Mouse (Mus musculus) ovary, postnatal 10 days (tissue): ENCODE results near the gene Rspo1.

Experiments used
- DNase-seq: peaks from one replicate; pipeline ENCODE4 v3.0.0; 2022; ENCODE audit warnings: low spot score

Rspo1 gene

DNA sequence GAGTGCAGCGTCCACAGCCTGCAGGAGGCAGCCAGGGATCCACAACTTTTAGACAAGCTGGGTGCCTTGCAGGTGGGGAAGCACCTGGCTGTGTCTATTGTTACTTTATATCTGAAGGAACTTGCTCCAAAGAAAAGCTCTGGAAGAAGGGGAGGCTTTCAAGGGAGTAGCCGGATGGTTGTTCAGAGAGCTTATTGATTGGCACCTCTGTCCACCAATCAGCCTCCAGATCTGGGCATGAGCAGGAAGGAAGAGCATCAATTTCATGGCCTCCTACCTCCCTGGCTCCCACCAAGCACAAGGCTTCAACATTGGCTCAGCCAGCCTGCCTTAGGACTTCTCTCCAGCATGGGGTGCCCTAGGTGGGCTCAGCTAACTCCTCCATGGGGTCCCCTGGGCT is 12.9 kb upstream of the Rspo1 start:
- DNase-seq, result no peak

DNA sequence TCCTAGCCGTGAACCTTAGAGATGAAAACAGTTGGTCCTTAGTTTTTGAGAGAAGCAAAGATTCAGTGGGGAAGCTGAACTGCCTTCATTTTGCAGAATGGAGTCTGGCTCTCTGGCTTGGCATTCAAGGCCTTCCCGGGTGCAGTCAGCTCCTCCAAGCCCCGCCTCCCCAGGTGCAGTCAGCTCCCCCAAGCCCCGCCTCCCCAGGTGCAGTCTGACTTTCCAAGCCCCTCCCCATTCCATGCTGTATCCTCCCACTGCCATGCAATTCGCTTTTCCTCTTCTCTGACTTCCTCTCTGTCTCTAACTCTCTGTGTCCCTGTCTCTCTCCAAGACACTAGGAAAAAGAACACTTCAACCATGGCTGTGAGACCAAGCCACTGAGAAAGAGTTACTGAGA is 8.0 kb upstream of the Rspo1 start:
- DNase-seq, result no peak

DNA sequence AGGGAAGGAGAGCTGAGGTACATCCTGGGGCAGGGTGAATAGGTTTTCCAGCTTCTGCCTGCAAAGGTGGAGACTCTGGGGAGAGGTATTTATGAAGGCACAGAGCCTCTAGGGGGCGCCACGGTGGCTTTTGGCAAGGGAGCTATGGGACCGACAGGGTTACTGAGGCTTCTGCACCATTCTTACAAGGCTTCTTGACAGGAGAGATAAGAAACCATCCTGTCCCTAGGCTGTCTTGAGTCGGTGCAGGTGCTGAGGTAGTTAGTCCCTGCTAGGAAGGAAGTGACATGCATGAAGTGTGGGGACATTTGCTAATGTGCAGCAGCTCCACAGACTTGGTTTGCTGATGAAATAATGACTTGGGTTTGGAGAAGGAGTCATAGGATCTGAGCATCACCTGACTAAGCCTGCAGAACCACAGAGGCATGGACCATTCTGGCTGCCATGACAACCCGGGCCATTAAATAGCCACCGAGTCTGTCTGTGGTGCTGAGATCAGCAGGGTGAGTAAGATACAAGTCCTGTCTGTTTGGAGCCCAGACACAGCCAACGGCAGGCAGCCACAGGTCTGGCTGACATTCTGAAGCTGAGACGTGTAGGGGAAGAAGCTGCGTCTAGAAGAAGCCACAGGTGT is 2.2 kb upstream of the Rspo1 start:
- no peak for DNase-seq

DNA sequence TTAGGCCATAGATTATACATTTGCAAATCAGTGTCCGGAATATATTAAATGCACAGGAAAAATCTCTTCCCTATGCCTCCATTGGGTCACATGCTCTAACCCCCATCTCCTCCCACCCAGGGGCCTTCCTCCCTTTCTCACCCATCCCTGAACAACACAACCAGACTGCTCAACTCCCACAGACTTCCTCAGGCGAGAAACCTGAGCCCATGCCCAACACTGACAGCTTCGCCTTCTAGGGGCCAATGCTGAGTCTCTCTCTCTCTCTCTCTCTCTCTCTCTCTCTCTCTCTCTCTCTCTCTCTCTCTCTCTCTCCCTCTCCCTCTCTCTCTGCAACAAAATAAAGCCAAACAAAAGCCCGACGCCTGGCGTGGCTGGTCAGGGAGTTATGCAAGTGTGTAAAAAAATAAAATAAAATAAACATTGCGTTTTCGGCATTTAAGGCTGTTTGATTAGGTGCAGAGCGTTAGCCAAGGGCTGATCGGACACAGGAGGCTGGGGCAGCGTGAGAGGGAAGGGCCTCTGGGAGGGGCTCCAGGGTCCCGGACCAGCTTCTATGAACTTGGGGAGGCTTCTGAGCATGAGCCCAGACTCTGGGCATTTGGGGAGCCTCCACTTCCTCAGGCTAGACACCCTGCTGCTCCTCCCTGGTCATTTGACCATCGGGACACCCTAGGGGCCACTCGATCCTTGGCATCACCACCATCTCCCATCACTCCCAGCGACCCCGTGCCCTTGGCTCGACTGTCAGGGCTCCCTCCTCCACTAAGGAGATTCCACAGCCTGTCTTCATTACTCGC is 1.2 kb upstream of the Rspo1 start:
- DNase-seq, result no peak

DNA sequence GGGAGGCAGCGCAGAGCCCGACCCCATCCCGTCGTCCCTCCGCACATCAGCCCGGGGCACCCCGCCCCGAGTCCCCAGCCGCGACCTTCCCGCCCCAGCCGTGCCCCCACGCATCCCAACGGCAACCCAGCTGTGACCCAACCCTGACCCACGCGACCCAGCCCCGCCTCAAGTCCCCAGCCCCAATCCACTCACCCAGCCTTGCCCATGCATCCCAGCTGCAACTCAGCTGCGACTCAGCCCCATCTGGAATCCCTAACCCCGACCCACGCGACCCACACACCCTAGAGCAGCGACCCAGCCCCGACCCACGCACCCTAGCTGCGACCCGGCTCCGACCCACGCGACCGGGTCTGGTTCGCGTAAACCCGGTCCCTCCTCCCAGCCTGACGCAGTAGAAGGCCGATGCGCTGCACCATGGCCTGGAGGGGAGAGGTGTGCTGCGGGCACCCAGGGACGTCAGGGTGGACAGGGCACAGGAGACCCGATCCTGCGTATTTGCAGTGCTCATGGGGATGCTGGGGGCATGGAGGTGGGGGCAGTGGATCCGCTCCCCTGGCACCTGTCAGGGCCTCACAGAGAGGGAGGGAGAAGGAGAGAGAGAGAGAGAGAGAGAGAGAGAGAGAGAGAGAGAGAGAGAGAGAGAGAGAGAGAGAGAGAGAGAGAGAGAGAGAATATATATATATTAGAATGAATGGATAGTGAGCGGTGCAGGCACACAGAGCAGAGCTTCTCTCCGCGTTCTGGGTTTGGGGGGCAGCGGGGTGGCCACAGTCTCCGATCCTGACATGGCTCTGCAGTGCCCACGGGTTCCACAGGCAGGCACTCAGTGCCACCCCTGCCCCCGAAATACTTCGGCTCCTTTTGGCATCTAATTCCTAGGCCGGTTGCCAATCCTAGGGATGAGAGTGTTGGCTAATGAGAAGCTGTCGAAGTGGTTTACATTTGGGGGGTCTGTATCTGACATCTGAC is 795 bp downstream of the Rspo1 start:
- DNase-seq, result no peak

DNA sequence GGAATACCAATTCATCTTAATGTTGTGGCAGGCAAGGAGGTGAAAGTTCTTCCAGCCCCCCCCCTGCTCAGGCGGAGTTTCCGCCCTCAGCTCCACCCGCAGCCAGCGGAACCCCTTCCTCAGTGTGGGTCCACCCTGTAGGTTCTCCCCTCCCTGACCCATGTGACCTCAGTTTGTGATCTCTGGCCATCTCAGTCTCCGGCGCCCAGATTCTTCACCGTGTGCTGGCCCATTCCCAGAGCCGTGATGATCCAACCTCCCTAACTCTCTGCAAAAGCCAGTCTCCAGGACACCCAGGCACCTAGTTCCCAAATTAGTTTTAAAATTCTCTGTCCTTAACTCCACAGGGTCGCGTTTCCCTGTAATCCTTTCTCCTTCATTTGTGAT is 1.5 kb downstream of the Rspo1 start:
- DNase-seq, result no peak

DNA sequence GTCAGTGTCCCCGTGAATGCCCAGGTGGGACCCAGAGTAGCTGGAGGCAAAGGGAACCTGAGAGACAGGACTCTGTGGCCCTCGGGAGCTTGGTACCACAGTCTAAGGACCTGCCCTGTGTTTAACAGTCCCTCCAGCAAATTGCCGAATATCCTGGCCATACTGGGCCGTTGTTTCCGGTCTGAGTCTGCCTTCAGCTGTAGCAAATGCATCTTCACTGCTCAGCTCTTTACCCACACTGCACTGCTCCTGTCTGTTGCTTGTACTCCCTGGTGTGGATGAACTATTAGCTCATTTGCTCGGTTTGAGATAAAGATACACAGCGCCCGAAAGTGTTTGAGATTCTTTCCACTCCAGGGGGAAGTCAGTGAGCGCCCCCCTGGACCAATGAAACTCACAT is 2.2 kb downstream of the Rspo1 start:
- no peak for DNase-seq

DNA sequence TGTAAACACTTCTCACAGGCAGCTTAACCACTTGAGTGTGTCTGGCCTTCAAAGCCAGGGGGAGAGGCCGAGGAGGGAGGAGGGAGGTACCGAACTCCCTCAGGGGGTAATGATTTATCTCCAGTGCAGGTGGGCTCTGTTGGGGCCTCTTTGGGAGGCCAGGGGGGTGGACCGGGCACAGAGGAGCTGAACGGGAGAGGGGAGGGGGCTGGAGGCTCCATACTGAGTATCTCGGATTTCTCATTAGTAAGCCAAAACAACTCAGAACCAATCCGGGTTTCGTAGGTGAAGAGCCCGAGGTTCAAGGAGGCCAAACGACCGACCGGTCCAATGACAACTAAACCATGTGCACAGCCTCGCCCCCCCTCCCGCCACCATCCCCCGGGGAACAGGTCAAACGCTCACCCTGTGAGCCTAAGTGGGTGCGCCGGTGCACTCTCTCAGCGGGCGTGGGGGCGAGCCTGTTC is 3.6 kb downstream of the Rspo1 start:
- DNase-seq, result no peak

DNA sequence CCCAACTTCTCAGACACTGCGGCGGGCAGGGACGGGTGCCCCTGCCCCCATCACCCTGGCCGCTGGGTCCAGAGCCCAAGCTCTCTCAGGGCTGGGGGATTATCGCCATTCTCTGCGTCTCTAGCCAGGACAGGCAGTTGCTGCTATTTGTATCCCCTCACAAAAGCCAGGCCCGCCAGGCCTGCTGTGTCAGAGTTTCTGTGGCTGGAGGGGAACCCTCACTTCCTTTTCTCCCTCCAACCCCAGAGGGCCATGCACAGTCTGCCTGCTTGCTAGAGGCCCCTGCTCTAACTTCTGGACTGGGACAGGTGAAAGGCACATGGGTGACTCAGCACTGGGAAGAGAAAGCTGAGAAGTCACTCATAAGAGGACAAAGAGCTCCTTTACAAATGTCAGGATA is 4.1 kb downstream of the Rspo1 start:
- DNase-seq, result no peak

DNA sequence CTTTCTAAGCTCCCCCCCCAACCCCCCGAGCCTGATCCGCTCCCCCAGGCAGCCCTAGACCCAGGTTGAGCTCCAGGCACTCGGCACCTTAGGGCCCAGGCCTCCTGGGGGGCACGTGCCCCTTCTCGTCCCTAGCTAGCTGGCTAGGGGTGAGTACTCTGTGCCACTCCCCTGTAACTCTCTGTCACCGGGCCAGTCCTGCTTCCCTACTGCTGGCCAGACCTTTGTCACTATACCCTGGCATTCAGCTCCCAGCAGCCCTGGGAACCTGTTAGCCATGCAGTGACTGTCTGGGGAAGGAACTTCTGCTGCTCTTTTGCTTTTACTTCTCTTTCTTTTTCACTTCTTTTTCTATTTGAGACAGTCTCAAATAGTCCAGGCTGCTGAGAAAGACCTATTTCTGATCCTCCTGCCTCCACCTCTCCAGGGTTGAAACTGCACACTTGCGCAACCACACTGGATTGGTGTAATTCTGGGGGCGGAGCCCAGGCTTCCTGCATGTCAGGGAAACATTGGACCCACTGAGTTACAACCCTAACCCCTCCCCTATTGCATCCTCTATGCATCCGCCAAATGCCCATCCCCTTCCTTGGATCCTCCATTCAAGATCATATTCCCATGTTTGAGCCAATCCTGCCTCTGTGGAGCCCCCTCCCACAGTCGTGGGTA is 11.4 kb downstream of the Rspo1 start:
- DNase-seq, result no peak

DNA sequence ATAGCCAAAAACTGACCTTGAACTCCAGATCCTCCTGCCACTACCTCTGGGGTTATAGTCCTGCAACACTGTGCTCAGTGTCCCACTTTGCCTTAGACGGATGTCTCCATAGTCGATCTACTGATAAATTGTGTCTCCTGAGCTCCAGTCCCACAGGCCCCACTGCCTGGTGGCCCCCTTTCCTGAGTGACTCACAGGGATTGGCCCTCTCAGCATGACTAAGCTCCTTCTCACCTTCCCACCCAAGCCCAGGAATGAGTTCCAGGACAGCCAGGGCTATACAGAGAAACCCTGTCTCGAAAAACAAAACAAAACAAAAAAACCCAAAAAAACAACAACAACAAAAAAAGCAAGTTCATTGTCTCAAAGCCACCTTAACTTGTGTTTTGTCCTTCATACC is 13.3 kb downstream of the Rspo1 start:
- DNase-seq, result no peak

DNA sequence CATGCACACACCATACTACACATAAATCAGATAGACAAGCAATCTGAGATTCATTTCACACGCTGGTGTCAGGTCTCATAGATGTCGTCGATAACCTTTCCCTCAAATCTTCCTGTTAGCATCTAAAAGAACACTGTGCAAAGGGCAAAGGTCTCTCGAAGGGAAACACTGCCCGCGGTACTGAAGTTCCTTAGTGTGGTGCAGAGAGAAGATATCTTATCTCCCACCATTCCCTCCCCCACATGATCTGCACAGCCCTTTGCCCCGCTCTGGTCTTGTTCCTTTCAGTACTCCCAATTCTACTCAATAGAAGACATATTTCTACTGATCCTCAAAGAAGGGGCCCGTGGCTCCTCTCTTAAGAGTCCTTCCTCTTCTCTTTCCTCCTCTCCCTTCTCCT is 16.7 kb downstream of the Rspo1 start:
- DNase-seq, result no peak

DNA sequence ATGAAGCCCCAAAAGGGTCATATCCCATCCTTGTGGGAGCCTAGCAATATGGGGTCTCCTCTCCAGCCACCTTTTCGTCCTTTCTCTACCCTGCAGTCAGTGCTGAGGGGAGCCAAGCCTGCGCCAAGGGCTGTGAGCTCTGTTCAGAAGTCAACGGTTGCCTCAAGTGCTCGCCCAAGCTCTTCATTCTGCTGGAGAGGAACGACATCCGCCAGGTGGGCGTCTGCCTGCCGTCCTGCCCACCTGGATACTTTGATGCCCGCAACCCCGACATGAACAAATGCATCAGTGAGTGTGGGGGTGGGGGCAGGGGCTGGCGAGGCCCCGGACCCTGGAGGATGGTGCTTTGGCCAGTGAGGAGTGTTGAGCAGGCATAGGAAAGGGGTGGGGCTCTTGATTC is 18.7 kb downstream of the Rspo1 start:
- no peak for DNase-seq

DNA sequence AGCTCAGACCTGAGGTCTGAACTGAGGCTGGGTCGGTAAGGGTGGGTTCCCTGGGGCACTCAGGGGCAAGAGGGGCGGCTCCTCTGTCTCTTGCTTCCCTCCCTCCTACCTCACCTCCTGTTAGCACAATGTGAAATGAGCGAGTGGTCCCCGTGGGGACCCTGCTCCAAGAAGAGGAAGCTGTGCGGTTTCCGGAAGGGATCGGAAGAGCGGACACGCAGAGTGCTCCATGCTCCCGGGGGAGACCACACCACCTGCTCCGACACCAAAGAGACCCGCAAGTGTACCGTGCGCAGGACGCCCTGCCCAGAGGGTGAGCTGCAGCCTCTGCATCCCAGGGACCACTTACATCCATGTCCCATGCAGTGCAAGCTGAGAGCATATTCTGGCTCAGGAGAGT is 21.2 kb downstream of the Rspo1 start:
- no peak for DNase-seq

DNA sequence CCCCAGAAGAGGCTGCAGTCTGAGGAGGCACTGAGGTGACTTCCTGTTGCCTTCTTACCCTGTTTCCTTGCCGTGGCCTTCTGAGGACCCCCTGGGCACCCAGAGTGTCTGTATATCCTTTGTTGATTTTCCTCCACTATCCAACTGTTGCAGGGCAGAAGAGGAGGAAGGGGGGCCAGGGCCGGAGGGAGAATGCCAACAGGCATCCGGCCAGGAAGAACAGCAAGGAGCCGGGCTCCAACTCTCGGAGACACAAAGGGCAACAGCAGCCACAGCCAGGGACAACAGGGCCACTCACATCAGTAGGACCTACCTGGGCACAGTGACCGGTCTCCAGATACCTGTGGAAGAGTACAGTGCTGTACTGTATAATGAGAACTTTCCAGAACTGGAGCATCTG is 22.0 kb downstream of the Rspo1 start:
- no peak for DNase-seq

DNA sequence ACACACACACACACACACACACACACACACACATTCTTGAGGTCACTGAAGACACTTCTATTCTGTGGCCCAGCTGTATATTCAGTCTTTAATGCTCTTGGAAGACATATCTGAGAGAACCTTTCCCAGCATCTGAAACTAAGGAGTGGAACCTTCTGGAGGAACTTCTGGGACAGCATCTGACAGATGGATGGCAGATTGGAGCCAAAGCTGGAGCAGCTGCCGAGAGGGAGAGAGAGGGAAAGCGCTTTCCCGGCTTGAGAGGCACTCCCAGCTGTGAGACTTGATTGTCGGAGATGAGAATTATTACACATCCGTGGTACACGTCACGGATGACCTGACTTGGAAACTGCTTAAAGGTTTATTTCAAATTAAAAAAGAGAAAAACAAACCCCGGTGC is 22.5 kb downstream of the Rspo1 start:
- no peak for DNase-seq

DNA sequence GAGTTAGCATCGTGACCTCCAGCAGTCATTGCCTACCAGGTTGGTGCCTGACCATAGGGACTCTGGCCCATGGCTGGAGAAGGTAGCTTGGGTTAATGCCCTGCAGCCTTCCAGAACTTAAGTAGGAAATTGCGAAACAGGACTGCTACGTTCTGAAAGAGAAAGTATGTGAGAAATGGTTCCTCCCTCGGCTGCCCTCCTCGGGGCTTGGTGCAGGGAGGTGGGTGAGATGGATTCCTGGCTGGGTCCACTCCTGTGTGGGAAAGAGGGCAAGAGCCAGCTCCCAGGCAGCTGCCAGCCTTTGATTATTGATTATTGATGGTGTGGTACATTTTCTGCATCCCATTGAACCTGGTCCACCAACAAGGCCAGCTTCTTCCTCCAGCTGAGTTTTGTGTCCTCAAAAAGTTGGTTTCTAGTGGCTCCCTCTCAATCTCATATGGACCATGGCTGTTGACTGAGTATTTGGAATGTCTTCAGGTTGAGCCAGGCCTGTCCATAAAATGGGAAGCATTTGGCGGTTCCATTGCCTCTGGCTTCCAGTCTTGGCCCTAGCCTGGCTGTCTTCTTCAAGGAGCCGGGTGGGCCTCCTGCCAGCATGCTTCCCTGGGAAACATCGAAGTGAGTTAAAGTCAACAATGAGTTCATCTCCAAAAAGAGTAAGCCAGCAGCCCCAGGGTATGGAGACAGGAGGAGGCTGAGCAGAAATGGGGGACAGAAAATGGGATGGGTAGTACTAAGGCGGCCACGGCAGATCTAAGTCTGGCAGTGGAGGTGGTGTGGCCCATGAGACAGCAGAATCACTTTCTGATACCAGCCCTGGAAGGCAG is 29.8 kb downstream of the Rspo1 start, which contains the start of gene Gnl2:
Gene Gnl2 (plus strand): TSS at position 780 of the 830 bp plus-strand sequence.
- DNase-seq, result no peak

DNA sequence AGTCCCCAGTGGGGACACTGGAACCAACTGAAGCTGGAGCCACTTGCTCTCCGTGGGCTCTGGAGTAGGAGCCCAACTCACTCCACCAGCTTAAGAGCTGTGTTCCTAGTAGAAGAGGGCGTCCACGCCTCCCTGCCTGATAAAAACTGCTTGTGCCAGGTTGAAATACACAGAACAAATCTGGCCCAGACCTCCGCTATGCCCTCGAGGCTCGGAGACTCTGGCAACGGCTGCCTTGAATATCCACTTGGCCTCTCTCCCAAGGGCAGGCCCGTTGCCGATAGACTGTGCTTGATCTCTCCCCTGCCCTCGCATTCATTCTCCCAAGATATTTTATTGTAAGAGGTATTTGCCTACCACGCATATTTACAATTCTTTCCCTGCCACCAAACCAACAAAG is 31.2 kb downstream of the Rspo1 start:
- no peak for DNase-seq

DNA sequence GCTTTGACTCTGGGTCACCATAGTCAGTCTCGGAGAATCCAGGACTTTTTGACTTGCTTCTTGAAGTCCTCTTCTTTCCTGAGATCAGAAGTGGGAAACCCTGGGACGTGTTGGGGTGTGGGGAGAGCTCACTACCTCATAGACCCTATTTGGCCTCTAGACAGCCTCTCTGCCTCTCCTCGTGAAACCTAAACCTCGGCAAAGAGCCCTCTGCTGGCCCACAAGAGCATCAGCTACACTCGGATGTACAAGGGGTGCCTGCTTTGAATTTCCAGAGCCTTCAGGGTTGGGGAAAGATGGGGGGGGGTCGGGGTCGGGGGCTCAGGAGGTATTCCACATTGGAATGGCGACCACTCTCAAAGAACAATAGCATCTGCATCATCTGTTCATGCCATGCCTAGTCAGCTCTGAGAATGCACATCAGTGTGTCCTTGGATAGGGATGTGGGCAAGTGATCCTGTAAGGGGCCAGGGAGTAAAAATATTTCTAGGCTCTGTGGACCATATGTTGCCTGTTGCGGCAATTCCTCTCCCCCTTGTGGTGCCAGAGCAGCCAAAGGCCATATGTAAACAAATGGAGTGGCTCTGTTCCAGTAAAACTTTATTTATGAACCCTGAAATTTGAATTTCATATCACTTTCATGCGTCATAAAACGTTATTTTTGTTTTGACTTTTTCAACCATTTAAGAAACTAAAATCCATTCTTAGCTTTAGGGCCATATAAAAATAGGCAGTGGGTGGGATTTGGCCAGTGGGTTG is 34.7 kb downstream of the Rspo1 start:
- no peak for DNase-seq

DNA sequence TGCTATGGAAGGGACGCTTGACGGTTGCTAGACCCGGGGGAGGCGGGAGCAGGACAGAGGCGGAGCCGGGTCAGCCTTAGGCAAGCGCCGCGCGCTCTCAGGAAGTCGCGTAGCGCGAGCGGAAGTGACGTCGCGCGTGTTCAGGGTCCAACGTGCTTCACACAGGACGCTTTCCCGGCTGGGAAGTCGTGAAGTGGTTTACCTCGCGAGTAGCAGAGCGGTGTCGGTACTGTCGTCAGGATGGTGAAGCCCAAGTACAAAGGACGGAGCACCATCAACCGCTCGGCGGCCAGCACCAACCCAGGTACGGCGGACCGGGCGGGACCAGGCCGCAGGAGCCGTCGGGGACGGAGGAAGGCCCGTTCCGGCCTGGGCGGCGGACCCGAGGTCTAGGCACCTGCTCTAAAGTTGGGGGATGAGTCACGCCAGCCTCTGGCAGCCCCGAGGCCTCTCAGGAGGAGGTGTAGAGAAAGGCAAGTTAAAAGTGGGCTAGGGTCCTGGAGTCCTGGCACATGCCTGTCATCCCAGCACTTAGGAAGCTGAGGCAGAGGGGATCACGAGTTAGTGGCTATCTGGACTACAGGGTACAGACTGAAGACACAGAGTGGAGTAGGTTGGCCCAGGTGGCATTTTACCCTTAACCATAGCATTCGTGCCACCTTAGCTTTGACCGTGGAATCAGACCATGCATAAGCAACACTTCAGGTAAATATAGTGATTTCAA is 43.8 kb downstream of the Rspo1 start:
- peak; percentile 85 for DNase-seq
